Mouse (Mus musculus): ENCODE results near the gene Dop1a. TPM values are rescaled to one million over a fixed set of nuclear protein-coding genes. Genes with fewer than 3 reads are reported as not detected.
"Not testable (repeated sequence)": the region's sequence is repeated elsewhere in the genome, so short reads cannot be mapped to it uniquely, and the experiment has no call there.

Dop1a gene
- total RNA-seq, 1 experiment from 2014 or later = 27.5 TPM

GRCm38 (mm10) chr9:86572636-86573291 lies 105.8 kb downstream of the Dop1a start:
- ATAC-seq (replicated peaks; ENCODE audit: low read depth, poor library complexity, severe bottlenecking) = peak; percentile 79

GRCm38 (mm10) chr9:86573616-86574303 lies 106.8 kb downstream of the Dop1a start:
- ATAC-seq (replicated peaks; ENCODE audit: low read depth, poor library complexity, severe bottlenecking) = 0 out of 2 replicates have a peak, but pooled peaks have one; percentile 6

- ATAC-seq (replicated peaks; ENCODE audit: low read depth, poor library complexity, severe bottlenecking) = no peak
Measured at GRCm38 (mm10) chr9:86575178-86575577, 108.2 kb downstream of the Dop1a start.

GRCm38 (mm10) chr9:86579657-86580056 lies 112.7 kb downstream of the Dop1a start:
- ATAC-seq (replicated peaks; ENCODE audit: low read depth, poor library complexity, severe bottlenecking) = peak; percentile 92

GRCm38 (mm10) chr9:86583740-86584139 lies 116.8 kb downstream of the Dop1a start:
- peak; percentile 82 for ATAC-seq (replicated peaks; ENCODE audit: low read depth, poor library complexity, severe bottlenecking)

GRCm38 (mm10) chr9:86587019-86587795 lies 120.3 kb downstream of the Dop1a start:
- ATAC-seq (replicated peaks; ENCODE audit: low read depth, poor library complexity, severe bottlenecking) = no peak; the same call in 1 of the 2 replicates

- peak; percentile 95 for ATAC-seq (replicated peaks; ENCODE audit: low read depth, poor library complexity, severe bottlenecking)
Measured at GRCm38 (mm10) chr9:86592676-86593668, 126.0 kb downstream of the Dop1a start.

- not testable (repeated sequence) for ATAC-seq (replicated peaks; ENCODE audit: low read depth, poor library complexity, severe bottlenecking)
Measured at GRCm38 (mm10) chr9:86594357-86594767, 127.4 kb downstream of the Dop1a start.

- not testable (repeated sequence) for ATAC-seq (replicated peaks; ENCODE audit: low read depth, poor library complexity, severe bottlenecking)
Measured at GRCm38 (mm10) chr9:86596983-86597382, 130.0 kb downstream of the Dop1a start.

- no peak for ATAC-seq (replicated peaks; ENCODE audit: low read depth, poor library complexity, severe bottlenecking)
Measured at GRCm38 (mm10) chr9:86599723-86600303, 132.9 kb downstream of the Dop1a start.

Other genes starting within 250 kb of the Dop1a start
- gene Ube2cbp, start 2.2 kb upstream of the Dop1a start, total RNA-seq (2017) = 7.5 and 9.1 TPM in 2 replicates
- gene Pgm3, start 104.7 kb downstream of the Dop1a start, total RNA-seq (2017) = 17.1 and 17.7 TPM in 2 replicates
- gene Rwdd2a, start 104.8 kb downstream of the Dop1a start, total RNA-seq (2017) = 2.7 and 4.8 TPM in 2 replicates
- gene Me1, start 228.8 kb downstream of the Dop1a start, total RNA-seq (2017) = 0.14 TPM in 1 of 2 replicates, not detected in the other